Mouse (Mus musculus) embryonic facial prominence, embryonic 12.5 days (tissue): ENCODE results near the gene Fam166a. TPM values are rescaled to one million over a fixed set of nuclear protein-coding genes. Genes with fewer than 3 reads are reported as not detected.

Experiments used
- ATAC-seq: fragments of 200-750 bp; cut with Nextera tagmentation; 2 replicates; pipeline ENCODE4 v1.8.0; 2017; ENCODE audit not compliant: insufficient number of reproducible peaks, insufficient read depth, low FRiP score, low TSS enrichment
- H3K27ac ChIP-seq: fragments of 300-500 bp; sonication (generic); 2 replicates; pipeline ENCODE4 v1.5.1; 2016; ENCODE audit warnings: mild to moderate bottlenecking
- H3K27me3 ChIP-seq: fragments of 300-500 bp; sonication (generic); 2 replicates; pipeline ENCODE4 v1.6.1; 2016; ENCODE audit warnings: mild to moderate bottlenecking, moderate library complexity
- H3K36me3 ChIP-seq: fragments of 300-500 bp; sonication (generic); 2 replicates; pipeline ENCODE4 v1.6.1; 2016; ENCODE audit warnings: mild to moderate bottlenecking
- H3K4me1 ChIP-seq: fragments of 300-500 bp; sonication (generic); 2 replicates; pipeline ENCODE4 v1.6.1; 2016
- H3K4me2 ChIP-seq: fragments of 300-500 bp; sonication (generic); replicated peaks from 2 replicates; pipeline ENCODE4 v1.6.1; 2016; ENCODE audit warnings: mild to moderate bottlenecking, moderate library complexity
- H3K4me3 ChIP-seq: fragments of 300-500 bp; sonication (generic); 2 replicates; pipeline ENCODE4 v1.5.1; 2016; ENCODE audit warnings: mild to moderate bottlenecking
- H3K9ac ChIP-seq: fragments of 300-500 bp; sonication (generic); 2 replicates; pipeline ENCODE4 v1.6.1; 2016; ENCODE audit warnings: mild to moderate bottlenecking, moderate library complexity
- H3K9me3 ChIP-seq: fragments of 300-500 bp; sonication (generic); 2 replicates; pipeline ENCODE4 v1.6.1; 2016; ENCODE audit warnings: mild to moderate bottlenecking, moderate library complexity
- WGBS: fragments of 180-500 bp; shearing (Covaris S2); methylation state at CpG from one replicate; pipeline ENCODE4 v1.1.7; 2016; 5-methylcytosine and 5-hydroxymethylcytosine counted together
- polyA plus RNA-seq: library from polyadenylated mRNA; unstranded; fragments of >200 nt; fragmentation: Nextera tagmentation; extraction: Ambion mirVana; gene quantifications from 2 replicates; pipeline ENCODE4 v1.2.1, GENCODE M21; 2016

Gene Fam166a
- polyA plus RNA-seq, 1 experiment from 2014 or later = not detected

GRCm38 (mm10) chr2:25264286-25264660 lies 45.7 kb downstream of the Fam166a start:
- H3K4me3 ChIP-seq = peak overlapping the region; percentile 58
- 0 out of 2 replicates have a peak overlapping the region, but pooled peaks have one; percentile 74 for H3K9ac ChIP-seq
- H3K4me2 ChIP-seq = peak overlapping the region; percentile 98; the same call in 1 of the 2 replicates
- H3K9me3 ChIP-seq = no peaks in the 10 kb centered on the region
- ATAC-seq = no peak
- 80% methylated on average over 5 of the region's 5 CpGs for WGBS
- no peak overlapping the region for H3K27ac ChIP-seq
- H3K4me1 ChIP-seq = peaks cover 34% of the 10 kb centered on the region
- peaks cover 14% of the 10 kb centered on the region for H3K36me3 ChIP-seq
- H3K27me3 ChIP-seq = peaks cover 23% of the 10 kb centered on the region

GRCm38 (mm10) chr2:25264851-25265250 lies 46.3 kb downstream of the Fam166a start:
- Histone ChIP-seq H3K4me2 (no peak overlapping the region), H3K4me3 (no peak overlapping the region), H3K27me3 (peaks cover 23% of the 10 kb centered on the region), H3K9me3 (no peaks in the 10 kb centered on the region), H3K27ac (no peak overlapping the region), H3K36me3 (peaks cover 20% of the 10 kb centered on the region), H3K9ac (no peak overlapping the region), H3K4me1 (peaks cover 34% of the 10 kb centered on the region)
- WGBS = 59% methylated on average over 3 of the region's 3 CpGs
- no peak for ATAC-seq

GRCm38 (mm10) chr2:25265897-25266656 lies 47.5 kb downstream of the Fam166a start:
- WGBS = 74% methylated on average over 6 of the region's 6 CpGs
- 0 out of 2 replicates have a peak overlapping the region, but pooled peaks have one; percentile 3 for H3K4me2 ChIP-seq
- no peak overlapping the region for H3K27ac ChIP-seq
- ATAC-seq = no peak
- H3K4me3 ChIP-seq = no peak overlapping the region
- H3K27me3 ChIP-seq = peaks cover 23% of the 10 kb centered on the region
- H3K36me3 ChIP-seq = peaks cover 32% of the 10 kb centered on the region
- no peaks in the 10 kb centered on the region for H3K9me3 ChIP-seq
- H3K4me1 ChIP-seq = peaks cover 40% of the 10 kb centered on the region
- H3K9ac ChIP-seq = no peak overlapping the region

DNA sequence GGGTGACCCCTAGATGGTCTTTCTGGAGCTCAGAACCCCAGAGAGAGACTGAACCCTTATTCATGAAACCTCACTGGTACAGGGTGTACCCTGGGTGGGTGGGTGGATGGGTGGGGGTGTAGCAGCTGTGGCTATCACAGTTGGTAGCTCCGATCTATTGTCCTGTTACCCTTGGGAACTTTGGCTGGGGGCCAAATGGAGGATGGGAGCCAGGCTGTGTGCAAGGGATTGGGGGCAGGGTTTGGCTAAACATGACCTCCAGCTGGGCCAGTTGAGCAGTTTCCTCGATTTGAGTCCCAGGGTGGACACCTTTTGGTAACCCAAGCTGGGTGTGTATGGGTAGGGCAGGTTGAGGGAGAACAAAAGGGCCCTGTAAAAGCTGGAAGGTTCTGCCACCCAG lies 48.2 kb downstream of the Fam166a start:
- 57% methylated on average over 2 of the region's 2 CpGs for WGBS
- no peak overlapping the region for H3K27ac ChIP-seq
- H3K9ac ChIP-seq = no peak overlapping the region
- no peak overlapping the region for H3K4me3 ChIP-seq
- H3K9me3 ChIP-seq = no peaks in the 10 kb centered on the region
- peaks cover 32% of the 10 kb centered on the region for H3K36me3 ChIP-seq
- peaks cover 23% of the 10 kb centered on the region for H3K27me3 ChIP-seq
- peaks cover 46% of the 10 kb centered on the region for H3K4me1 ChIP-seq
- 0 out of 2 replicates have a peak overlapping the region, but pooled peaks have one; percentile 3 for H3K4me2 ChIP-seq
- no peak for ATAC-seq

GRCm38 (mm10) chr2:25267241-25267640 lies 48.7 kb downstream of the Fam166a start:
- ATAC-seq = no peak
- H3K27me3 ChIP-seq = peaks cover 23% of the 10 kb centered on the region
- H3K4me1 ChIP-seq = peaks cover 46% of the 10 kb centered on the region
- no peak overlapping the region for H3K4me2 ChIP-seq
- no peak overlapping the region for H3K9ac ChIP-seq
- H3K9me3 ChIP-seq = no peaks in the 10 kb centered on the region
- H3K4me3 ChIP-seq = no peak overlapping the region
- H3K36me3 ChIP-seq = peaks cover 32% of the 10 kb centered on the region
- no peak overlapping the region for H3K27ac ChIP-seq

- Histone ChIP-seq H3K27me3 (peaks cover 23% of the 10 kb centered on the region), H3K4me3 (no peak overlapping the region), H3K36me3 (peaks cover 32% of the 10 kb centered on the region), H3K4me1 (peaks cover 46% of the 10 kb centered on the region), H3K4me2 (no peak overlapping the region), H3K9me3 (no peaks in the 10 kb centered on the region), H3K27ac (no peak overlapping the region), H3K9ac (no peak overlapping the region)
- 70% methylated on average over 4 of the region's 4 CpGs for WGBS
- ATAC-seq = no peak
Measured at GRCm38 (mm10) chr2:25267746-25268309, 49.3 kb downstream of the Fam166a start.

Other genes starting within 250 kb of the Fam166a start
- 138 and 144 TPM in 2 replicates for gene Mrpl41, start 243.6 kb upstream of the Fam166a start, polyA plus RNA-seq
- 6.5 and 7.0 TPM in 2 replicates for gene Pnpla7, start 242.7 kb upstream of the Fam166a start, polyA plus RNA-seq
- gene Nsmf, start 164.4 kb upstream of the Fam166a start, polyA plus RNA-seq = 99.1 and 103 TPM in 2 replicates
- gene Entpd8, start 138.4 kb upstream of the Fam166a start, polyA plus RNA-seq = not detected in 2 replicates
- gene Noxa1, start 123.6 kb upstream of the Fam166a start, polyA plus RNA-seq = 0.19 TPM in 1 of 2 replicates, not detected in the other
- 21.3 and 24.7 TPM in 2 replicates for gene Nrarp, start 38.0 kb upstream of the Fam166a start, polyA plus RNA-seq
- 3.1 and 3.9 TPM in 2 replicates for gene Tor4a, start 21.9 kb upstream of the Fam166a start, polyA plus RNA-seq
- gene Nelfb, start 7.3 kb upstream of the Fam166a start, polyA plus RNA-seq = 119 and 121 TPM in 2 replicates
- gene Stpg3, start 4.1 kb upstream of the Fam166a start, polyA plus RNA-seq = not detected in 2 replicates
- gene Tubb4b, start 6.0 kb downstream of the Fam166a start, polyA plus RNA-seq = 443 and 449 TPM in 2 replicates
- gene Slc34a3, start 15.6 kb downstream of the Fam166a start, polyA plus RNA-seq = not detected in 2 replicates
- gene Rnf224, start 18.0 kb downstream of the Fam166a start, polyA plus RNA-seq = not detected in 2 replicates
- gene Rnf208, start 23.5 kb downstream of the Fam166a start, polyA plus RNA-seq = 8.6 and 9.4 TPM in 2 replicates
- not detected in 2 replicates for gene Cysrt1, start 23.7 kb downstream of the Fam166a start, polyA plus RNA-seq
- gene AL732309.1, start 28.1 kb downstream of the Fam166a start, polyA plus RNA-seq = 3.8 and 4.2 TPM in 2 replicates
- 21.6 and 23.6 TPM in 2 replicates for gene Tmem203, start 36.7 kb downstream of the Fam166a start, polyA plus RNA-seq
- 9.7 TPM in 2 replicates for gene Tprn, start 43.9 kb downstream of the Fam166a start, polyA plus RNA-seq
- gene Ssna1, start 53.7 kb downstream of the Fam166a start, polyA plus RNA-seq = 218 and 231 TPM in 2 replicates
- gene Anapc2, start 53.7 kb downstream of the Fam166a start, polyA plus RNA-seq = 154 and 155 TPM in 2 replicates
- not detected in 2 replicates for gene Tmem210, start 69.4 kb downstream of the Fam166a start, polyA plus RNA-seq
- gene Lrrc26, start 71.2 kb downstream of the Fam166a start, polyA plus RNA-seq = not detected in 2 replicates
- 1.0 and 1.9 TPM in 2 replicates for gene Grin1, start 100.4 kb downstream of the Fam166a start, polyA plus RNA-seq
- 66.5 and 75.8 TPM in 2 replicates for gene Man1b1, start 113.6 kb downstream of the Fam166a start, polyA plus RNA-seq
- gene Dpp7, start 137.6 kb downstream of the Fam166a start, polyA plus RNA-seq = 25.0 and 27.0 TPM in 2 replicates
- 7.9 and 8.9 TPM in 2 replicates for gene Uap1l1, start 146.9 kb downstream of the Fam166a start, polyA plus RNA-seq
- gene Sapcd2, start 153.6 kb downstream of the Fam166a start, polyA plus RNA-seq = 51.4 and 51.6 TPM in 2 replicates
- gene Entpd2, start 177.1 kb downstream of the Fam166a start, polyA plus RNA-seq = 0.41 and 0.42 TPM in 2 replicates
- 47.7 and 60.0 TPM in 2 replicates for gene Npdc1, start 180.6 kb downstream of the Fam166a start, polyA plus RNA-seq
- not detected in 2 replicates for gene Fut7, start 204.5 kb downstream of the Fam166a start, polyA plus RNA-seq
- 4.8 and 5.2 TPM in 2 replicates for gene Abca2, start 210.0 kb downstream of the Fam166a start, polyA plus RNA-seq
- gene Clic3, start 238.1 kb downstream of the Fam166a start, polyA plus RNA-seq = 1.4 and 1.8 TPM in 2 replicates
- 28.6 and 28.9 TPM in 2 replicates for gene Paxx, start 242.3 kb downstream of the Fam166a start, polyA plus RNA-seq